Mouse (Mus musculus): ENCODE data around the gene Chtf18.

GRCm38 (mm10) chr17:25672982-25673381, 54.2 kb downstream of the Chtf18 start:
- TF ChIP-seq CTCF (IDR thresholded peaks at IDR 0.05; ENCODE audit: low read depth, low read length): no peak
- TF ChIP-seq POLR2A (IDR thresholded peaks at IDR 0.05; ENCODE audit: extremely low read depth, insufficient read depth, low read length): no peak

All from liver, adult 2 months (tissue).